Mouse (Mus musculus) left cerebral cortex, postnatal 10 days (tissue): ENCODE measurements around the gene Rbm20. TPM values are rescaled to one million over a fixed set of nuclear protein-coding genes. Genes with fewer than 3 reads are reported as not detected.

Experiments used
- DNase-seq, 2 experiments: peaks; one replicate each; pipeline ENCODE4 v3.0.0; 2021 to 2022; ENCODE audit warnings: low spot score in 2 of 2, mixed read lengths in 1 of 2; ENCODE audit errors: extremely low spot score in 1 of 2
- intact Hi-C: fragments of 180-260 bp; cut with DNase I; formaldehyde crosslinking; loops from one replicate; pipeline ENCODE4 v1.15.1; 2025
- total RNA-seq, 2 experiments: library from RNA; stranded (reverse); gene quantifications; 2 replicates each; pipeline ENCODE4 v1.2.3; 2021

Rbm20 gene
- total RNA-seq, 2 experiments from 2014 or later, result 1.9 to 2.4 TPM

- intact Hi-C loops, result no loop called here
- no peak for DNase-seq
Measured at GRCm38 (mm10) chr19:53740750-53741380, 63.8 kb downstream of the Rbm20 start.

GRCm38 (mm10) chr19:53741902-53742301 lies 64.8 kb downstream of the Rbm20 start:
- DNase-seq, result no peak
- intact Hi-C loops, result no loop called here

- no peak for DNase-seq
- intact Hi-C loops, result no loop called here
Measured at GRCm38 (mm10) chr19:53745354-53745753, 68.2 kb downstream of the Rbm20 start.

- intact Hi-C loops, result no loop called here
- DNase-seq, result no peak
Measured at GRCm38 (mm10) chr19:53746116-53746515, 69.0 kb downstream of the Rbm20 start.

GRCm38 (mm10) chr19:53748236-53748775 lies 71.2 kb downstream of the Rbm20 start:
- no peak for DNase-seq
- intact Hi-C loops, result no loop called here

- DNase-seq, result no peak
- intact Hi-C loops, result no loop called here
Measured at GRCm38 (mm10) chr19:53749326-53749725, 72.2 kb downstream of the Rbm20 start.

- intact Hi-C loops, result no loop called here
- no peak for DNase-seq
Measured at GRCm38 (mm10) chr19:53751420-53752185, 74.5 kb downstream of the Rbm20 start.

GRCm38 (mm10) chr19:53752993-53753392 lies 75.9 kb downstream of the Rbm20 start:
- intact Hi-C loops, result no loop called here
- no peak for DNase-seq

GRCm38 (mm10) chr19:53754421-53754830 lies 77.3 kb downstream of the Rbm20 start:
- intact Hi-C loops, result no loop called here
- peak in 1 of 2 experiments; percentile 37 for DNase-seq

- intact Hi-C loops, result no loop called here
- no peak for DNase-seq
Measured at GRCm38 (mm10) chr19:53755346-53755745, 78.2 kb downstream of the Rbm20 start.

- DNase-seq, result no peak
- intact Hi-C loops, result no loop called here
Measured at GRCm38 (mm10) chr19:53757432-53758109, 80.5 kb downstream of the Rbm20 start.

- no peak for DNase-seq
- intact Hi-C loops, result no loop called here
Measured at GRCm38 (mm10) chr19:53758881-53759418, 81.8 kb downstream of the Rbm20 start.

GRCm38 (mm10) chr19:53760125-53761101 lies 83.3 kb downstream of the Rbm20 start:
- DNase-seq, result no peak
- intact Hi-C loops, result loop anchor here (10.0 kb wide), 1 partner anchor 144 kb away; no protein-coding TSS in a partner anchor

GRCm38 (mm10) chr19:53762749-53763438 lies 85.8 kb downstream of the Rbm20 start:
- no peak for DNase-seq
- intact Hi-C loops, result loop anchor here (2.0 to 10.0 kb wide), 2 partner anchors 114 to 142 kb away; no protein-coding TSS in a partner anchor

- DNase-seq, result no peak
- intact Hi-C loops, result loop anchor here (5.0 to 10.0 kb wide), 2 partner anchors 140 to 162 kb away; no protein-coding TSS in a partner anchor
Measured at GRCm38 (mm10) chr19:53764688-53765478, 87.8 kb downstream of the Rbm20 start.

GRCm38 (mm10) chr19:53768478-53768877 lies 91.4 kb downstream of the Rbm20 start:
- DNase-seq, result peak in 1 of 2 experiments; percentile 60
- intact Hi-C loops, result loop anchor here (5.0 to 10.0 kb wide), 2 partner anchors 136 to 159 kb away; no protein-coding TSS in a partner anchor
